Mouse (Mus musculus): ENCODE measurements at regions not wholly inside any gene's neighbourhood (a gene's known extent, or its start where the extent isn't known, plus 50 kb on each side); places are given as distances from the start of the nearest gene placed in this dataset.
A peak's percentile ranks its signal among the peaks of the same experiment; 100 is the strongest.

- no peak overlapping the region for H3K27ac ChIP-seq (ENCODE audit: control insufficient read depth, low read depth, low read length)
- H3K4me3 ChIP-seq (ENCODE audit: control insufficient read depth in 1 of 2, insufficient read depth in 1 of 2, low read depth in 2 of 2, low read length in 2 of 2) = peak overlapping the region in 1 of 2 experiments; percentile 10; a peak in 1 of 4 replicates
- peaks cover 2 to 4% of the 10 kb centered on the region in 2 experiments; a peak in 3 of 4 replicates for H3K27me3 ChIP-seq (ENCODE audit: control insufficient read depth in 1 of 2, insufficient read depth in 2 of 2, low read length in 2 of 2)
- H3K36me3 ChIP-seq (ENCODE audit: control insufficient read depth in 1 of 2, insufficient read depth in 2 of 2, low read length in 2 of 2) = no peaks in the 10 kb centered on the region
- DNase-seq (ENCODE audit: low read depth, low spot score) = peak; percentile 20
- H3K4me1 ChIP-seq (ENCODE audit: control insufficient read depth in 1 of 2, insufficient read depth in 2 of 2, low read length in 2 of 2) = no peaks in the 10 kb centered on the region
- no peaks in the 10 kb centered on the region for H3K9me3 ChIP-seq (replicated peaks; ENCODE audit: insufficient read depth, low read length)
- no peaks in the 10 kb centered on the region for H3K79me2 ChIP-seq (ENCODE audit: control insufficient read depth, insufficient read depth, low read length, poor library complexity)
- no peak for TF ChIP-seq SIN3A (IDR thresholded peaks at IDR 0.05; ENCODE audit: low read length)
- TF ChIP-seq HCFC1 (IDR thresholded peaks at IDR 0.05; ENCODE audit: low read depth, low read length) = no peak
- TF ChIP-seq CHD1 (IDR thresholded peaks at IDR 0.05; ENCODE audit: low read depth, low read length) = no peak
- no peak for TF ChIP-seq RCOR1 (IDR thresholded peaks at IDR 0.05; ENCODE audit: low read depth, low read length)
- no peak for TF ChIP-seq POLR2AphosphoS5 (IDR thresholded peaks at IDR 0.05; ENCODE audit: borderline replicate concordance, low read depth, low read length)
- TF ChIP-seq ZNF384 (IDR thresholded peaks at IDR 0.05; ENCODE audit: low read depth, low read length) = no peak
- TF ChIP-seq E2F4 (IDR thresholded peaks at IDR 0.05; ENCODE audit: borderline replicate concordance, low read depth, low read length) = no peak
- no peak for TF ChIP-seq KAT2A (conservative IDR thresholded peaks at IDR 0.05; ENCODE audit: low read depth, low read length)
- no peak for TF ChIP-seq NRF1 (IDR thresholded peaks at IDR 0.05; ENCODE audit: insufficient read depth, low read depth, low read length, poor library complexity, severe bottlenecking)
- H3K9ac ChIP-seq (ENCODE audit: control insufficient read depth, low read depth, low read length, poor library complexity, severe bottlenecking) = 0 out of 2 replicates have a peak overlapping the region, but pooled peaks have one; percentile 14
Observed at GRCm38 (mm10) chr2:144164986-144165821, 105.3 kb upstream of the Mgme1 start.

GRCm38 (mm10) chr2:144166102-144166750 is 104.2 kb upstream of the Mgme1 start:
- H3K27ac ChIP-seq (ENCODE audit: control insufficient read depth, low read depth, low read length) = no peak overlapping the region
- no peak overlapping the region for H3K4me3 ChIP-seq (ENCODE audit: control insufficient read depth in 1 of 2, insufficient read depth in 1 of 2, low read depth in 2 of 2, low read length in 2 of 2)
- H3K9ac ChIP-seq (ENCODE audit: control insufficient read depth, low read depth, low read length, poor library complexity, severe bottlenecking) = no peak overlapping the region
- no peaks in the 10 kb centered on the region for H3K36me3 ChIP-seq (ENCODE audit: control insufficient read depth in 1 of 2, insufficient read depth in 2 of 2, low read length in 2 of 2)
- H3K9me3 ChIP-seq (replicated peaks; ENCODE audit: insufficient read depth, low read length) = no peaks in the 10 kb centered on the region
- H3K79me2 ChIP-seq (ENCODE audit: control insufficient read depth, insufficient read depth, low read length, poor library complexity) = no peaks in the 10 kb centered on the region
- peaks cover 0 to 2% of the 10 kb centered on the region in 2 experiments; a peak in 1 of 4 replicates for H3K27me3 ChIP-seq (ENCODE audit: control insufficient read depth in 1 of 2, insufficient read depth in 2 of 2, low read length in 2 of 2)
- DNase-seq (ENCODE audit: low read depth, low spot score) = no peak
- no peak for TF ChIP-seq CHD2 (IDR thresholded peaks at IDR 0.05; ENCODE audit: low read length)
- TF ChIP-seq USF2 (IDR thresholded peaks at IDR 0.05; ENCODE audit: borderline replicate concordance in 1 of 2, insufficient read depth in 1 of 2, low read depth in 1 of 2, low read length in 2 of 2) = no peak
- no peak for TF ChIP-seq JUND (IDR thresholded peaks at IDR 0.05; ENCODE audit: low read depth, low read length)
- TF ChIP-seq E2F4 (IDR thresholded peaks at IDR 0.05; ENCODE audit: borderline replicate concordance, low read depth, low read length) = no peak
- H3K4me1 ChIP-seq (ENCODE audit: control insufficient read depth in 1 of 2, insufficient read depth in 2 of 2, low read length in 2 of 2) = no peaks in the 10 kb centered on the region
